Mouse (Mus musculus) G1E (cell line): ENCODE measurements at regions not wholly inside any gene's neighbourhood (a gene's known extent, or its start where the extent isn't known, plus 50 kb on each side); places are given as distances from the start of the nearest gene placed in this dataset.

Source experiments
- ATAC-seq: 2 replicates; pipeline ENCODE4 v1.8.0; 2016; ENCODE audit warnings: mild to moderate bottlenecking; ENCODE audit not compliant: insufficient number of reproducible peaks, poor library complexity, low FRiP score, severe bottlenecking; ENCODE audit errors: extremely low read depth
- DNase-seq: peaks from one replicate; pipeline ENCODE4 v3.0.0; 2012; ENCODE audit warnings: low spot score
- H3K27me3 ChIP-seq: 2 replicates; pipeline ENCODE4 v1.6.1; 2012; ENCODE audit warnings: mild to moderate bottlenecking, low read length, inconsistent platforms; ENCODE audit not compliant: insufficient read depth
- H3K36me3 ChIP-seq: replicated peaks from 2 replicates; pipeline ENCODE3; 2012; ENCODE audit warnings: mild to moderate bottlenecking, inconsistent platforms
- H3K4me1 ChIP-seq: 2 replicates; pipeline ENCODE4 v1.6.1; 2012; ENCODE audit warnings: low read depth, low read length, inconsistent platforms, mixed read lengths; ENCODE audit not compliant: insufficient read depth
- H3K4me3 ChIP-seq: 2 replicates; pipeline ENCODE4 v1.5.1; 2012; ENCODE audit warnings: low read depth, mild to moderate bottlenecking, inconsistent platforms, low read length, moderate library complexity, mixed read lengths
- H3K9me3 ChIP-seq: replicated peaks from 2 replicates; pipeline ENCODE4 v1.6.1; 2012; ENCODE audit warnings: inconsistent platforms
- CTCF ChIP-seq: IDR thresholded peaks from 2 replicates; pipeline ENCODE4 v1.5.1; 2012; ENCODE audit warnings: low read depth, low read length, inconsistent platforms, mixed read lengths
- GATA1 ChIP-seq: IDR thresholded peaks from 2 replicates; pipeline ENCODE4 v1.6.1; 2012; ENCODE audit warnings: borderline replicate concordance, low read length, inconsistent platforms, mixed read lengths
- GATA2 ChIP-seq: IDR thresholded peaks from 2 replicates; pipeline ENCODE4 v1.6.1; 2012; ENCODE audit warnings: low read depth, low read length, inconsistent platforms, borderline replicate concordance
- POLR2AphosphoS5 ChIP-seq: IDR thresholded peaks from 2 replicates; pipeline ENCODE4 v1.6.1; 2012; ENCODE audit warnings: low read depth, low read length, inconsistent platforms; ENCODE audit not compliant: insufficient replicate concordance
- TAL1 ChIP-seq: conservative IDR thresholded peaks from 2 replicates; pipeline ENCODE4 v1.6.1; 2012; ENCODE audit warnings: low read depth, low read length, inconsistent platforms, mixed read lengths

DNA sequence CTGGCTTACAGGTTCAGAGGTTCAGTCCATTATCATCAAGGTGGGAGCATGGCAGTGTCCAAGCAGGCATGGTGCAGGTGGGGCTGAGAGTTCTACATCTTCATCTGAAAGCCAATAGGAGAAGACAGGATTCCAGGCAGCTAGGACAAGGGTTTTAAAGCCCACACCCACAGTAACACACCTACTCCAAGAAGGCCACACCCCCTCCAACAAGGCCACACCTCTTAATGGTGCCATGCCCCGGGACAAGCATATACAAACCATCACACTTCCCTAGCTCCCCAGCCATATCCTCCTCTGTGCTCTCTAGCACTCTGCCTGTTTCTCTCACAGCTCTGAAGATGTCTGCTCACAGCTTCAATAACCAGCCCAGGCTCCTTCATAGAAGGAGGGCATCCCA, 61.8 kb upstream of the Ywhaq start:
- no peak overlapping the region for H3K4me3 ChIP-seq
- DNase-seq (no peak), ATAC-seq (no peak)
- TF ChIP-seq GATA1 (no peak), CTCF (no peak)
- H3K9me3 ChIP-seq: no peaks in the 10 kb centered on the region
- H3K36me3 ChIP-seq: no peaks in the 10 kb centered on the region
- H3K27me3 ChIP-seq: no peaks in the 10 kb centered on the region
- H3K4me1 ChIP-seq: no peaks in the 10 kb centered on the region

DNA sequence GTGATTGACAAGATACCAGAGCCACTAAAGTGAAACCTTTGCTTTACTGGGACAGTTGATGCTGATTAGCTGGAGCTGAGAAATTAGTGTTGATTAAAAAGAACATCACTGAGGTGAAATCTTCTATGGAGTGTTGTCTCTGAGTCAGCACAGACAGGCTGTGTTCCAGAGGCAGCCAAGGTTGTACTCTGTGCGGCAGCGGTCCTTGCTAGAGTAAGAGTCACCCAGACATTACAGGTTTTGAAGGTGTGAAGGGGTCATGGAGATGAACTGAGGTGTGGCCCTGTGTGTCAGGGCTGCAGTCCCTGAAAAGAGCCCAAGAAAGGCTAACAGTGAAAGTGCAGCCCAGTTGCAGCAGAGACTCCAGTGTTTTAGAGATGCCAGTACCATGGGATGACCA, 59.1 kb upstream of the Ywhaq start:
- TF ChIP-seq POLR2AphosphoS5 (no peak), TAL1 (no peak), GATA2 (no peak), GATA1 (no peak), CTCF (no peak)
- ATAC-seq: no peak
- DNase-seq: no peak
- no peaks in the 10 kb centered on the region for H3K27me3 ChIP-seq
- H3K36me3 ChIP-seq: no peaks in the 10 kb centered on the region
- no peaks in the 10 kb centered on the region for H3K9me3 ChIP-seq
- no peaks in the 10 kb centered on the region for H3K4me1 ChIP-seq
- no peak overlapping the region for H3K4me3 ChIP-seq

DNA sequence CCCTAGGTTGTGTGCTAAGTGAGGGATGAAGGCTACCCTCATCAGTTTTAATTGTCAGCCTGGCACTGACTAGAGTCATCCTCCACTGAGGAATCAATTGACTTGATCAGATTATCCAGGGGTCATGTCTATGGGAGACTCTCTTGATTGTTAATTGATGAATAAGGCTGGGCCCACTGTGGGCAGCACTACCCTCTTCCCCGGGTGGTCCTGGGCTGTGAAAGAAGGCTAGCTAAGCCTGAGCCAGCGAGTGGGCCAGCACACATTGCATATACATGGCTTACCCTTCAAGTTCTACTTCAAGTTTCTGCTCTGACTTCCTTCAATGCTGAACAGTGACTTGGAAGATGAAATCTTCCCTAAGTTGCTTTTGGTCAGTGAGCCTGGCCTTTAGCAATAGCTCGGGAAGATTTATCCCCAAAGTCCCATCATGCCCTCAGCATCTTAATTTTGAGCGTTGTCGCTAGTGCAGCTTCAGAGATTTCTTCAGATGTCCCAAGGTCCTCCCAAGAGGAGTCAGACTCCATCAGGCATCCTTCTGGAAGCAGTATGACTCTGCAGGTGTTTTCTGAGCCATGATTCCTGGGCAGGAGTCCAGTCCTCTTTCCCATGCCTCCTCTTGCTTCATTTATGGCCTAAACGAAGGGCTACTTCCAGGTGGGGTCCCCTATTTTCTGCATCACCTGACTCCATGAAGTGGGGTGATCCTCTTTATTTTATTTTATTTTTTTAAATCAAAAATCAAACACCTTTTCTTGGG, 55.7 kb upstream of the Ywhaq start:
- no peak for ATAC-seq
- H3K4me3 ChIP-seq: no peak overlapping the region

DNA sequence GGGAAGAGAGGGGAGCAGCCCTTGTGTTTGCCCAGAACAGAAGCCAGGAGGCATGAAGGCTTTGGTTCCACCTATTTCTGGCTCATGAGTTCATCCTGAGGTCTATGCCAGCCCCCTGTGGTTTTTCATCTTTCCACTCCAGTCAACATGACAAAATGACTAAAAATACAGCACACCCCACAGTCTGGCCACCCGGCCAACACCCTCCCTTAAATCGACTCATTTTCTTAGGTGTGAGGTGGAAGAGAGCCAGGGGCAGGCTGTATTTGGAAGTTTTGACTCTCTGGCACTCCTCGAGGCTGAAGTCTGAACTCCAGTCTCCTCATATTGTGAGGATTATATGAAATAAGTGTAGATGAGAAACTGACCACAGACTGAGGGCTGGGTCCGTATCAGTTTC, 55.0 kb upstream of the Ywhaq start:
- Histone ChIP-seq H3K9me3 (no peaks in the 10 kb centered on the region), H3K4me3 (no peak overlapping the region), H3K36me3 (no peaks in the 10 kb centered on the region), H3K27me3 (no peaks in the 10 kb centered on the region), H3K4me1 (no peaks in the 10 kb centered on the region)
- TF ChIP-seq GATA1: no peak
- no peak for TF ChIP-seq POLR2AphosphoS5
- TF ChIP-seq CTCF: no peak
- TF ChIP-seq GATA2: no peak
- no peak for TF ChIP-seq TAL1
- ATAC-seq (no peak), DNase-seq (no peak)

More for the DNA sequence above, 55.7 kb upstream of the Ywhaq start:
- Histone ChIP-seq H3K27me3 (no peaks in the 10 kb centered on the region), H3K4me1 (no peaks in the 10 kb centered on the region), H3K9me3 (no peaks in the 10 kb centered on the region), H3K36me3 (no peaks in the 10 kb centered on the region)
- no peak for TF ChIP-seq POLR2AphosphoS5
- no peak for TF ChIP-seq GATA1
- no peak for TF ChIP-seq TAL1
- TF ChIP-seq CTCF: no peak
- no peak for TF ChIP-seq GATA2
- DNase-seq: no peak

DNA sequence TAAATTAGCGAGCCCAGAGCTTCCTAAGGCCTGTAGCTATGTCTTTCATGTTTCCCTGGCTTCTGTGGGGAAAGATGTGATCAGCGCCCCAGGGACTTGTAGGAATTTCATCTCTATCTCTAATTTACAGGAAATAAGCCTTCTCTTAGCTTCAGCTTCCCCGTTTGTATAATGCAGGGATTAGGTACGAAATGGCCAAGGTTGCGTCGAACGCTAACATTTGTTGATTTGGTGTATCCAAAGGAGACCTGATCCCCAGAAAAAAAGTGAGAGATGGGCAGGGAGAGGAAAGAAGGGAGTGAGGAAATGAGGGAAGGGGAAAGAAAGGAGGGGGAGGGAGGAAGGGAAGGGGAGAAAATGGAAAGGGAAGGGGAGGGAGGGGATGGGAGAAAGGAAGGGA, 54.5 kb upstream of the Ywhaq start:
- H3K9me3 ChIP-seq: no peaks in the 10 kb centered on the region
- DNase-seq (no peak), ATAC-seq (no peak)
- no peaks in the 10 kb centered on the region for H3K36me3 ChIP-seq
- no peak overlapping the region for H3K4me3 ChIP-seq
- H3K27me3 ChIP-seq: no peaks in the 10 kb centered on the region
- no peak for TF ChIP-seq GATA1
- no peak for TF ChIP-seq POLR2AphosphoS5
- no peak for TF ChIP-seq CTCF
- no peak for TF ChIP-seq GATA2
- TF ChIP-seq TAL1: no peak
- no peaks in the 10 kb centered on the region for H3K4me1 ChIP-seq

DNA sequence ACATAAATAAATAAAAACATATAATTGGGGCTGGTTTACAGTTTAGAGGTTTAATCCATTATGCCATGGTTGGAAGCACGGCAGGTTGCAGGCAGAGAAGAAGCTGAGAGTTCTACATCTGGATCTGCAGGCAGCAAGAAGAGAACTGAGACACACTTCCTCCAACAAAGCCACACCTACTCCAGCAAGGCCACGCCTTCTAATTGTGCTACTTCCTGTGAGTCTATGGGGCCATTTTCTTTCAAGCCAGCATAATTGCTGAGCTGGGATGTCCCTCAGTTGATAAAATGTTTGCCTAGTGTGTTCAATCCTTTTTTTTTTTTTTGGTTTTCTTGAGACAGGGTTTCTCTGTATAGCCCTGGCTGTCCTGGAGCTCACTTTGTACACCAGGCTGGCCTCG, 52.8 kb upstream of the Ywhaq start:
- TF ChIP-seq POLR2AphosphoS5: no peak
- no peak for TF ChIP-seq CTCF
- TF ChIP-seq TAL1: no peak
- TF ChIP-seq GATA2: no peak
- TF ChIP-seq GATA1: no peak
- no peak for ATAC-seq

More for the DNA sequence above, 52.8 kb upstream of the Ywhaq start:
- H3K4me3 ChIP-seq: no peak overlapping the region
- H3K4me1 ChIP-seq: no peaks in the 10 kb centered on the region
- DNase-seq: no peak
- H3K36me3 ChIP-seq: no peaks in the 10 kb centered on the region
- H3K9me3 ChIP-seq: no peaks in the 10 kb centered on the region
- no peaks in the 10 kb centered on the region for H3K27me3 ChIP-seq
